Mouse (Mus musculus): ENCODE measurements at regions not wholly inside any gene's neighbourhood (a gene's known extent, or its start where the extent isn't known, plus 50 kb on each side); places are given as distances from the start of the nearest gene placed in this dataset.

DNA sequence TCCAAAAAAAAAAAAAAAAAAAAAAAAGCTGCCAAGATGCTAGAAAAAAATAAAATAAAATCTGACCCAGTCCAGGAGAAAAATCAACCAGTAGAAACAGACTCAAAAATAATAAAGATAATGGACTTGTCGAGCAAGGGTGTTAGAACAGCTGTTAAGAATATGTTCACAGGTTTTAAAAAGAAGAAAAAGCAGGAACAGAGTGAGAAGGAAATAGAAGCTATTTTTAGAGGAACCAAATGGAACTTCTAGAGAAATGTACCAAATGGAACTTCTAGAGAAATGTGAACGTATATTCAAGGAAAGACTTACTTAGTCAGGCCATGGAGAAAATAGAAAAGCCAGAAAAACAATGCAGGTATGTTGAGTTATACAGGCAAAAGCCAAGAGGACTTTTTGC lies 662.4 kb upstream of the Jmjd1c start:
- no peak for DNase-seq (ENCODE audit: low read depth)

DNA sequence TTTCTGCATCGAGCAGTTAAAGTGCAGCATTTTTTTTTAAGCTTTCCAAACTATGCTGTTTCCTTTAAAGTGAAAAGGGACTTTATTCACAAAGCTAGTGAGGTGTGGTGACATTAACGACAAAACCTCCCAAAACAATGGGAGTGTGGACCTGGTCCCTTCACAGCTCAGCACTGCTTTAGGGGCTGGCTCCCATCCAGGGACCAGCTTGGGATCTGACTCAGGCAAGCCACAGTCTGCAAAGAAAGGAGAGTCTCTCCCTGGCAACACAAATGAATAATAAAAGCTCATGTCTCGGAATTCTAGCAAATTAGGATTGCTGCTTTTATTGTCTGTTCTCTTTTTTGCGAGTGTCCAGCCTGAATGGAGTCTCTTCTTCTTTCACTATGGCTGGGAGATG lies 625.2 kb upstream of the Jmjd1c start:
- DNase-seq (ENCODE audit: low read depth): no peak

DNA sequence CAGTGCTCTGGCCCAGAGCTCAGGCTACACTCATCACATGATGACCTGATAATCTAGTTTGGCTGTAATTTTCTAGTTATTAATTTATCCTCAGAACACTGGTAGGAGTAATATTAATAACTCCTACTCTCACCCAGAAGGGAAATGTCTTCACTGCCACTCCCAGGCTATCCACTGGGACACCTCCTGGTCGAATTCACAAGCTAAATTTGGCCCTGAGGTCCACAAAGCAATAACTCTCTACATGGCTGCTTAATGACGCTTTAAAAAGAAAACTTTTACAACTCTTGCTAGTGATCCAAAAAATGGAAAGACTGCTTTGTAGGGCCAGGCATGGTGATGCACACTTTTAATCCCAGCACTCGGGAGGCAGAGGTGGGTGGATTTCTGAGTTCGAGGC lies 623.9 kb upstream of the Jmjd1c start:
- no peak for DNase-seq (ENCODE audit: low read depth)

DNA sequence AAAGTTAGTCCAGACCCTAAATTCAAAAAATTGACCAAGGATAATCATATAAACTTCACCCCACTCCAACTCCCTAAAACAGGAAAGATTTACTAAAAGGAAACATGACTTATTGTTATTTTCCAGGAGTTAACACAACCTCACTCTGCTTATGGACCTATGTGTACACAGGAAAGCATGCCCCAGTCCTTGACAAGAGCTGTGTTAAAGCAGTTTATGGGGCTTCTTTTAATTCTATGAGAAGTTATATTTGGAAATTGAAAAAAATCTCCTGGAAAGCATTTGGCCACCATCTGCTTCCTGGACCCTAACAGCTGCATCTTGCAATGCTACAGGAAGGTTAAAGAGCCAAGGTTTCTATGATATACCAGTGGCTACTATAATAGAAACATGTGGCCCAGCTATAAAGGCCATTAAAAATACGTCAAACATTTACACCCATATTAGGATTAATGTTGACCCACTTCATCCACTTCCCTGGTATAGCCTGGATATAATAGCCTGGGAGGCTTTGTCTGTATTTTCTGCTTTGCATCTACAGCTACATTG lies 620.7 kb upstream of the Jmjd1c start:
- DNase-seq (ENCODE audit: low read depth): no peak

DNA sequence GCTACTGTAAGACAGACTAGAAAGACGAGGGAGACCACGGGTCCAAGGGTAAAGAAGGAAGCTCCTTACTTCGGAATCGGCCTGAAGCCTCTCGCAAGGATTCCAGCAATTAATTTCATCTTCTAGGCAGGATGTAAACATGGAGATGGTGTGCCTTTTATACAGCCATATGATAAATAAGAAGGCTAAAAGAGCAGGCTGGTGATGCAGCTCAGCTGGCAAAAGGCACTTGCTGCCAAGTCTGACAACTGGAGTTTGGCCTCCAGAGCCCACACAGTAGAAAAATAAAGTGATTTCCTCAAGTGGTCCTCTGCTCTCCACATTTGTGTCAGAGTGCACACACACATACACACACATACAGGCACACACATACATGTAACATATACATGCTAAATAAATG lies 605.1 kb upstream of the Jmjd1c start:
- no peak for DNase-seq (ENCODE audit: low read depth)

DNA sequence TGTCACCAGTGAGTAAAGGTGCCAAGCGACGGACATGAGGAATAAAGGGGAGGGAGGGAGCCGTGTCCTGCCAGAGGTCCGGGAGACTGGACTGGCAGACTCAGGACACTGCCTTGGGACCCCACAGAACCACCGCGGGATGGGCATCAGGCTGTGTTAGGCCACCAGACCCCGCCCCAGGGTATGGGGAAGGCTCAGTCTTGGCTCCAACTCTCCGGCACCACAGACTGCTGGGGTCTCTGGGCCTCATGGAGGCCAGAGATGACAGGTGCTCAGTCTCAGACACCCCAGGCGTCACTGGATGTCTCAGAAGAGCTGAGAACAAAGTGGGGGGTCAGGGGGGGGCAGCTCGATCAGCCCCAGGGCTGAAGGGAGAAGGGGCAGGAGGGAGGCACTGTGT lies 604.1 kb upstream of the Jmjd1c start:
- DNase-seq (ENCODE audit: low read depth): no peak

DNA sequence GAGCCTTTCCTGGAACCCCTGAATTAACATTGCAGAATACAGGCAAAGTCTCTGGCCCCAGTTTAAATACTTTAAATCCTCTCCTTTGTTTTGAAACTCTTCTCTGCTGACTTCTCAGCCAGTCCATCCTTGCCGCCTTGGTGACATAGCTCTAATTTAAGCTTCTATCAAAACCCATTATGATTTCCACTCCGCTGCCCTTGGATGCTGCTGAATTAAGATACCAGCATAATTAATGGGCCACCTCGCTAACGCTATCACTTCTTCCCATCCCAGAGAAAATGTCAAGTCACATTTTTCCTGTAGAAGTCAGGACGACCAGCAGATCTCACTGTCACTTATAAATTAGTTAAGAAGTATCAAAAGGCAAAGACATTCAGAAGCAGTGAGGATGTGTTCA lies 556.1 kb upstream of the Jmjd1c start:
- DNase-seq (ENCODE audit: low read depth): no peak

DNA sequence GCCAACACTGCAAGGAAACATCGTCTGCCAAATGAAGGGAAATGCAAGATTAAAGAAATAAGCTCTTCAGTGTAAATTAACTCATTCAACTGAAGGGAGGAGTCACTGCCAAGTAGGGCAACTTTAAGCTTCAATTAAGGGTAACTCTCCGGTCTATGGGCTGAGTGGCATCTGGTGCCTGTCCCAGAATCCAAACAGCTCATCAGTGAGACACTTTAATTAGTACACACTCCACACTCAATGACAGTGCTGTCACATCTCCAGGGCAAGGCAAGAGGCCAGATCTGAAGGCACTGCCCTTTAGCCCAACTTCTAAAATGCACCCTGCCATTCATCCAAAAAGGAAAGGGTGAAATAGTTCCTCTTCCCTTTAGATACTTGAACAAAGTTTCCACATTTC lies 549.3 kb upstream of the Jmjd1c start:
- no peak for DNase-seq (ENCODE audit: low read depth)

DNA sequence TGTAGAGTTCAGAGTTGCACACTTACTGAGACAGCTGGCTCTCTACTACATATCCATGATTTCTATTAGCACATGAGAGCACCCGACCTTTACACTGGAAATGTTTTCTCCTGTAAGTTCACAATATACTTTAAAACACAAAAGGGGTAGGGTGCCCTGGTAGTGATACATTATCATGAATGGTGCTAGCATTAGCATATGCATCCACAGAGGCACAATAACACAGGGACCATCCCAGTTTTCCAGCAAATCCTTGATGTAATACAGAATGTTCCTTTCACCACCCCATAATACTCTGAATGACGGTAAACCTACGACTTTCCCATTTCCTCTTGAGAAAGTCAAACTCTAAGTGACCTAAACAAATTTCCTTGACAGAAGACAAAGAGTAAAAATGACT lies 548.3 kb upstream of the Jmjd1c start:
- DNase-seq (ENCODE audit: low read depth): no peak

DNA sequence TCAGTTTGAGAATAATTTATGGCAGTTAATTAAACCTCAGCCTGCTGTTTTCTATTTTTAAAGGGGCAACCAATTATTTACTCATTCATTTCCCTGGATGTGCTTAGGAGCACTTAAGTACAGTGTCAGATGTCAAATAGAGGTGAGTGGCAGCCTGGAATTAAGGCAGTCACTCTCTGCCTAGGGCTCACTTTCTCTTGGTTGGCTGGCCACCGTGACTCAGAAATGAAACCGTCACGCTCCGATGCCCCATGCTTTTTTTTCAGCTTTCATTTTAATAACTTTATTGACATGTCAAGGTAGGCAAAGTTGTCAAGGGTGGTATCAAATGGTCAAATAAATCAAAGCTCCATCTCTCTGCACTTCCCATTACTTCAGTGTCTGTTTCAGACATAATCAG lies 547.9 kb upstream of the Jmjd1c start:
- no peak for DNase-seq (ENCODE audit: low read depth)

DNA sequence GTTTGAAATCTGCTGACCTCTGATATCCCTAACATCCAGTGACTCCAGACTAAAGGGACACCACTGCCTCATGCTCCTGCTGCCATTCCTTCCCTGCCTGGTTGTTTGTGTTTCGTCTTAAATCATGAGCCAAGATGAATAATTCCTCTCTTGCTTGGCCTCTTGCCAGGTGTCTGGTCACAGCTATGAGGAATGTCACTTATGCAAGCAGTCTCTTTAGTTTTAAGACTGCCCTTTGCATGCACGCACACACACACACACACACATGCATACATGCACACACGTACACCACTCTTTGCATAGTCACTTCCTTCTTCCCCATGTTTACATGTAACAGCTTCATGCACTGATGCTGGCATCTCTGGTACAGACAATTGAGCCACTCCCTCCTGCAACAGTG lies 543.0 kb upstream of the Jmjd1c start:
- DNase-seq (ENCODE audit: low read depth): no peak

DNA sequence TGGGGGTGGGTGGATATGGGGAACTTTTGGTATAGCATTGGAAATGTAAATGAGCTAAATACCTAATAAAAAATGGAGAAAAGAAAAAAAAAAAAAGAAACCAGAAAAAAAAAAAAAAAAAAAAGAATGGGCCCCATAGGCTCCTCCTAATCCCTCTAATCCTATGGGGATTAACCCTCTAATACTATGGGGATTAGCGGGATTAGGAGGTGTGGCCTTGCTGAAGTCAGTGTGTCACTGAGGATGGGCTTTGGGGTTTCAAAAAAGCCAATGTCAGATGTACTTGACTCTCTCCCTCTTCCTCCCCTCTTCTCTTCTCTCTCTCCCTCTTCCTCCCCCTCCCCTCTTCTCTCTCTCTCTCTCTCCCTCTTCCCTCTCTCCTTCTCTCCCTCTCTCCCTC lies 541.7 kb upstream of the Jmjd1c start:
- no peak for DNase-seq (ENCODE audit: low read depth)

DNA sequence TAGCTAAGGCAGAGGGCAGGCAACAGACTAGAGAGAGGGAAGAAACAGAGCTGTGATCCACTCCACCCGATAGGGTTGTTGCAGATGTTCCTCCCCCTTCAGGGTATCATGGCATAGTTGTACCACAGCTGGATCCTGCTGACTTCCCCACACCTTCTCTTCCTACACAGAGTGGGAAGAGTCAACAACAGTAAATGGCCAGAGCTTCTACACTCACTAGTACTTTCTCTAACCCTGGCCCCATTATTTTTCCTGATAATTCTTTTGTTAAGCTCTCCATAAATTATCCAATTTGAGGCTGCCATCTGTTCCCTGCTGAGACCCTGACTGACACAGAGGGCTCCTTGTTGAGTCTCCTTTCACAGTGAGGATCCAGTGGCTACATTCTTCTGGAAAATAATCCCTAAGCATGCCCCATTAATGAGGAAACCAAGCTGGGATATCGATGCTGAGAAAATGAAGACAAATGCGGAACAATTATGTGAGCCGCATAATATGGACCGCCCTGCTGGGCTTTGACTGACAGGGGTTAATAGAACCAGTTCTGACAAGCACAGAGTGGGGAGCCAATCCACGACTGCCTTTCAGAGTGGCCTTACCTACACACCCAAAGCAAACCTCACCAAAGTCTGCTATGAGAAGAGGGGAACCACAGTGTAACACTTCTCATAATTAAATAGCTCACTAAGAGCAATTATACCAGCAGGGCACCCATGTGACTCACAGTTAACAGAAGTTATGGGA lies 537.7 kb upstream of the Jmjd1c start:
- DNase-seq (ENCODE audit: low read depth): no peak

DNA sequence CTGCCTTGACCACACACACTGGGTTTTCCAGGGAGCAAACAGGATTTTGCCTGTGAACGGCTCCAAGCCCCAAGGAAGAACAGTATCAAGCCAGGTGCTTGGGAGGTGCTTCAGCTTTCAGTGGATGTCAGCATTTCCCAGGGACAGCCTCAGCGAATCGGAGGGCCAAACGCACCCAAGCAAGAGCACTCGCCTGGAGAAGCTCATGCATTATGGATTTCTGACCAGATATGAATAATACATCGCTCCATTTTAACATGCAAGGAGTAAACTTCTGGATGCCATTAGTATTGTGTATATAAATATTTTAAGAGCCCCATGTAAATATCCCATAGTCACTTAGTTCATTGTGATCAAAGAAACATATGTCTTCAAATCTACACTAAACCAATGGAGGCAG lies 530.6 kb upstream of the Jmjd1c start:
- DNase-seq (ENCODE audit: low read depth): no peak

DNA sequence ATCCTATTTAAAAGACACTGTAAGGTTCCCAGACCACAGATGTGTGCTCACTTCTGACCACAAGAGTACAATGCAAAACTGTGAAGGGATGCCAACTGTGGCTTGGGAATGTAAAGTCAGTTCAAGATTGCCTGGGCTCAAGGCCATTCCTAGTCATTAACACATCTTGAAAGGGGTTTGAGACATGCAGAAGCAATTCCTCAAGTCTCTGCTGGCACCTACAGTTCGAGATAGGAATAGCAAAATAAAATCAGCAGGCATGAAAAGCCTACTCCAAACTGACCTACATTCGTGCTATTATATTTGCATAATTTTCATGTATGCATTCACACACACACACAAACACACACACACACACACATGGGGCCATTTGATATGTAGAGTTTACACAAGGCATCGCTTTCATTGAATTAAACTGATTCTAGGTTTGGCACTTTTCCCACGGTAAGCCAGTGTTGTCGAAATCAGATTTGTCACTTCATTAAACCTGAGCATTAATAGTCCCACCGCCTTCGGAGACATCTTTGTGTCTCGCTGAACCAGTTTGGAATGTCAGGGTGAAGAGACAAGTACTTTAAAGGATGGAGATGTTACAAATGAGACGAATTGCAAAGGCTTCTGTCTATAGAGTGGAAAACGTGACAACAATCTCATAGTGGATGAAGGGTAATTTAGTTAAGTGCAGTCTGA lies 520.9 kb upstream of the Jmjd1c start:
- DNase-seq (ENCODE audit: low read depth): no peak

DNA sequence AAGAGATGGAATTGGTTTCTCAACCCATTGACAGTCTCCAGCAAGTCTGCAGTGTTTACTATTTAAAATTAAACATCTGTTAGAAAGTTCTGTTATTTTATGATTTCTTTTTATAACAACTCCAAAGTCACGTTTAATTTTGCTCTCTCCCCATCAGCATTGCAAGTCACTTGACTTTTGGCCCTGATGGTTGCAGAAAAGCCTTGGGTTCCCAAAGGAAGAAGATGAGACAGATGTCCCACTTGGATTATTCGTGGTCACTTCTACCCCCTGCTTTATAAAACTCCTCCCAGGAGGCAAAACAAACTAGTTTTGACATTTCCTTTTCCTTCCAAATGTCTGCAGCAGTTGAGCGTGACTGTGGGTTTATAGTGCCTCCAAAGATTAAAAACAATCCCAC lies 502.9 kb upstream of the Jmjd1c start:
- no peak for DNase-seq (ENCODE audit: low read depth)

DNA sequence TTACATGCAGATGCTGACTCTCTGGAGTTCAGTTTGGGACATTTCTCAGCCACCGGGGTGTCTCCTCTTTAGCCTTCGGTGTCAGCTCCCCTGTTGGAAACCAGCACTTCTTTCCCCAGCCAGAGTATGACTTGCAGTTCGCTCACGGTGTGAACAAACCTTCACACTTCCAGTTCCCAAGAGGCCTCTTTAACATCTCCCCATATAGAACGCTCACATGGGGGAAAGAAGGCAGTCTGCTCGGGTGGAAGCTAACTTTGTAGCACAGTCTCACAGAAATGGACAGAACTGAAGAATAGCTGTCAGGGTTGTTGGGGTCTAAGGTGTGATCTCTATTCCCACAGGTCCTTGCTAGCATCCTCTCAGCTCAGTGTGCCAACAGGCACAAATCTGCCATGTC lies 502.4 kb upstream of the Jmjd1c start:
- DNase-seq (ENCODE audit: low read depth): no peak

DNA sequence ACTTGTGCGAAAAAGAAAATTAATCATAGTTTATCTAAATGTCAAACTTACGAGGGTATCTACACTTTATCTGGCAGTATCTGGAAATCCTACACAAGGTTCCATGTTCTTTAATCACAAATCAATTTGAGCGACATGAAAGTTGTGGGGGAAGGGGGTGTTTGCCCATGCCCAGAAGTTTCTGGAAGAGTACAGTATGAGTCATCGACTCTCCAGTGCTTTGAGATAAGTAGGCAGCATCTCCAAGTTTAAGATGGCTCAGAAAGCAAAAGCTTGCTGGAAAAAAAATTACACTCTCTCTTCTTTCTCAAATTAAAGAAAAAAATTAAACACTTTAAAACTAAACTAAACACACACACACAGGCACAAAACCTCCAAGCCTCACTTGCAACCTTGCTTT lies 498.0 kb upstream of the Jmjd1c start:
- no peak for DNase-seq (ENCODE audit: low read depth)

DNA sequence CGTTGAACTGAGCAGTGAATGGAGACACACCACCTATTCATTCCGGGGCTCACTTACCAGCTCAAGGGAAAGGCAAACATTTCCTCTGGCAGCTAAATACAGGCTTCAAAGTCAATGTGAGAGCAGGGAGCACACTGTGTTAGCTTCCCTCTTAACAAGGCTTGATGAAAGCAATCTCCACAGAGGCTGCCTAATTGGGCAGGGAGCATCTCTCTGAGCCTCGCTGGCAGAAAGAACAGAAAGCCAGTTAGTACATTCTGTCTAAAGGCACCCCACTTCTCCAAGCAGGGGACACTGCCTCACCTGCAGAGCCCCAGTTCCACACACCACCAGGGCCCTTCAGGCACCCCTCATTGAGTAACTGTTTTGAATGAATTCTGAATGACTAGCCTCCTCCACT lies 488.8 kb upstream of the Jmjd1c start:
- no peak for DNase-seq (ENCODE audit: low read depth)

DNA sequence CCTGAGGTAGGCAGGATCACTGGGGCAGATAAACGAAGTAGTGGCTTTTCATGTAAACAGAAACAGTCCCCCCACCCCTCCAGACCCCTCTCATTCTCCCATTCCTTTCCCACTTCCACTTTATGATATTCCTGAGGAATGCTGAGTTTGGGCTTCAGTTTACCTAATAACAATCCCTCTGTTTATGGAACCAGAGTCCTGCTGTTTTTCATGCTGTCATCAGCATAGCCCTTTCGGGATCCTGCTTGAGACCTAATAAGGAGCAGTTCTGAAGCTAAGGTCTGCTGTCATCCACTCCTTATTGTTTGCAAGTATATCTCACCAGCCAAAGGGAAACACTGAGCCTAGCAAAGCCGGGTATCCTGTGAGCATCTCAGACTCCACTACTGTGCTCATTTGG lies 479.6 kb upstream of the Jmjd1c start:
- no peak for DNase-seq (ENCODE audit: low read depth)

DNA sequence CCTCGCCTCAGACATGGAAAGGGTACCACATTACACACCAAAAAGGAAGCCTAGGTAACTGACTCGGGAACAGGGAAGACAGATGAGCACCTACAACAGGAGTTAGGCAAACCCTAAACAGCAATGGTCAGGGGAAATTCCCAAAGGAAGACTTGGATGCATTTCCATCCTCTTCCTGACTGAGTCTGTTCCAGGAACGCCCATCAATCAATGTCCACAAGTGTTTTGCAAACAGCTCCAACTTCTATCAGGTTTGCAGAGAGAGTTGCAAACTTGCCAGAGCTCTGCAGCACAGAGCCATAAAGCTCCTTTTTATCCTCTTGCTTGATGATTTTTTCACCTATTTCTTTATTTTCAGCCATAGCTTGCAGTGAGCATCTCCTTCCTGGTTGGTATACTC lies 464.9 kb upstream of the Jmjd1c start:
- DNase-seq (ENCODE audit: low read depth): no peak

DNA sequence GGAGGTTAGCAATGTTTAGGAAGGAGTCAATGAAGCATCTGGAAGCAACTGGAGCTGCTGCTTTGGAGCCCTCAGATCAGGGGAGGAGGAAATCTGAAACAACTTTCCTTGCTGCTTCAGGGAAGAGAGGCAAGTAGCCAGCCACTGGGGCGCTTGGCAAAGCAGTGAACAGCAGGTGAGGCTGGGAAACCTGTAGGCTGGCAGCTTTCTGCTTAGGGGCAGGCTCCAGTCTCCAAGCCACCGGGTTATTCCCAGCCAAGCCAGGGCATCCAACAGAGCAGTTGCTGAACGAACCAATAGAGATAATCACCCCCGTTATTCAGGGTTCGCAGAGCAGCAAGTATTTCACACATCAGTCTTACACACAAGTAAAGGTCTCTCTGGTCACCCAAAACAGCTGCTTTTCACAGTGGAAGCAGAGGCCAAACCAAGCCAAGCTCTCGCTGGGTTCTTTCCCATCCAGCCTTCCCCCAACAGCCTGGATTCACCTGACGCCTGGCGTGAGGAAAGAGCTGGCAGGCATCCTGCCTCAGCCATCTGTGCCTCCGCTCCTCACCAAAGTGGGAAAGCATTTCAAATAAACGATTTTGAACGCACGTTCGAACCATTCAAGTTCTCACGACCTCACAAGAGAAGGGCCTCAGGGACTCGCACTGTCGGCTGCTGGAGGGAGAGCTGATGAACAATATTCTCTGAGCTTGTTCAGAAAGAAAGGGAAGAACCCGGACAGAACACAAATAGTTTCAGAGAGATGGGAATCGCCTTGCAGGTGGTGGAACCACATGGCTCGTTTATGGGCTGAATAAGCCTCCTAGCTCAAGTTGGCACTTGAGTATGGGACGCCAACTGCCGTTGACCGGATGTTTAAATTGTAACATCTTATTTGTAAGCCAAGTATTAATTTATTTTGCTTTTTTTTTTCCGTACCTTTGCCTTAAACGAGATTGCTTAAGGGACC lies 454.8 kb upstream of the Jmjd1c start:
- no peak for DNase-seq (ENCODE audit: low read depth)

DNA sequence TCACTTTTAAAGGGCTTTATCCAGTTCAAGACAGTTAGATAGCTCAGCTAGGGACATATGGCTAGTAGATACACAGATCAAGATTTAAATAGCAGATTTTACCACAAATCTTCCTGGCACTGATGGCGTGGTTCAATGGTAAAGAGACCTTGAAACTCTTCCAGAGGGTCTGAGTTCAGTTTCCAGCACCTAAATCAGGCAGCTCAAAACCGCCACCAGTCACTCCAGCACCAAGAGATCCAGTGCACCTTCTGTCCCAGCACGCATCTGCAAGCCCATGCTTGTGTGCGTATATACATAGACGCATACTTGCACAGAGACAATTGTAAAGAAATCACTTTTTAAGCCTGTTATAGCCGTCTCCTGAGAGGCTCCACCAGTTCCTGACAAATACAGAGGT lies 454.0 kb upstream of the Jmjd1c start:
- no peak for DNase-seq (ENCODE audit: low read depth)
